Mouse (Mus musculus): ENCODE results near the gene Asl.
A peak's percentile ranks its signal among the peaks of the same experiment; 100 is the strongest.

- peak; percentile 60 for TF ChIP-seq CTCF (IDR thresholded peaks at IDR 0.05; ENCODE audit: low read depth)
- TF ChIP-seq EP300 (optimal IDR thresholded peaks at IDR 0.05) = no peak
These were observed 18.1 kb downstream of the Asl start for GRCm38 (mm10) chr5:130010961-130011360.
